Mouse (Mus musculus): ENCODE data around the gene Rfx8. TPM values are rescaled to one million over a fixed set of nuclear protein-coding genes. Genes with fewer than 3 reads are reported as not detected.
A peak's percentile ranks its signal among the peaks of the same experiment; 100 is the strongest.

Gene Rfx8
- polyA plus RNA-seq, 1 experiment, result not detected

GRCm38 (mm10) chr1:39714729-39715128 is 6.1 kb downstream of the Rfx8 start:
- H3K4me1 ChIP-seq (ENCODE audit: control insufficient read depth, insufficient read depth, insufficient read length, low read length), result peaks cover 38% of the 10 kb centered on the region

DNA sequence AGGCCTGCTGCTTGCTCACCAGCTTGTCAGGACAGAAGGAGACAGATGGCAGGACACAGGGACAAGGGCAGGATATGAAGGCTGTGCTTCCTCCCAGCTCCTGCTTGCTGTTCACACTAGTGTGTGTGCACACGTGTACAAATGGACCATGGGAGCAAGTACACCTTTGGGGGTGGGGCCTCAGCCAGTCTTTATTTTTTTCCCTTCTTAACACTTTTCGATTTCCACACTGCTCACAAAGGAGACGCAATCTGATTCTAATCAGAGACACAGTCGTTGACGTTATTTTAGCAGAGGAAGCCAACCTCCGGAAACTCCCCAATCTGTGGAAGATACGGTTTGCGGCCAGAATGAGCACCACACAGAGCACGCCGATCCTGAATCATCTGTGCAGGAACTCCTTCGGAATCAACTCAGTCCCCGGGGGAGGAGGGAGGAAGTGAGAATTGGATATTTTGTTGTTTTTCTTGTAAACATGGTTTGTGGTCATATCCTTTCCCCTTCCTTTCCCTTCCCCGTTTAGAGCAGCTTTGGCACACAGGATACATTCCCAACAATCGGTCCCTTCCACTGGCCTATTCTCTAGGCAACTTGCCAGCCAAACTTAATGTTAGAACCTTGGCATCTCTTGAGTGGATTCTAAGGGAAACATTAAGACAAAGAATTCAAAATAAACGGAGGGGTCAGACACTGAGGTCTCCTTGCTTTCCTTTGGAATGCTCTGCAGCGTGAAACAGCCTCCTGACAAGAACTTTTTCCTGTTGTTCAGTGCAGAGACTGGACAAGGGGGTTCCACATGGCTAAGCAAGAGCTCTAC is 6.7 kb downstream of the Rfx8 start:
- Histone ChIP-seq H3K4me1 (ENCODE audit: control insufficient read depth, insufficient read depth, insufficient read length, low read length) (peaks cover 34% of the 10 kb centered on the region), H3K27ac (replicated peaks; ENCODE audit: low read depth, low read length) (peak overlapping the region; percentile 90), H3K4me3 (ENCODE audit: insufficient read depth, low read depth, low read length) (no peak overlapping the region)

More at GRCm38 (mm10) chr1:39714729-39715128, 6.1 kb downstream of the Rfx8 start:
- H3K4me3 ChIP-seq (ENCODE audit: insufficient read depth, low read depth, low read length), result no peak overlapping the region
- H3K27ac ChIP-seq (replicated peaks; ENCODE audit: low read depth, low read length), result peak overlapping the region; percentile 90

- H3K4me3 ChIP-seq (ENCODE audit: insufficient read depth, low read depth, low read length), result no peak overlapping the region
- peaks cover 34% of the 10 kb centered on the region for H3K4me1 ChIP-seq (ENCODE audit: control insufficient read depth, insufficient read depth, insufficient read length, low read length)
- H3K27ac ChIP-seq (replicated peaks; ENCODE audit: low read depth, low read length), result peak overlapping the region; percentile 90
These were observed 7.5 kb downstream of the Rfx8 start for GRCm38 (mm10) chr1:39713300-39713699.

GRCm38 (mm10) chr1:39712261-39712660 is 8.5 kb downstream of the Rfx8 start:
- Histone ChIP-seq H3K4me1 (ENCODE audit: control insufficient read depth, insufficient read depth, insufficient read length, low read length) (peaks cover 34% of the 10 kb centered on the region), H3K4me3 (ENCODE audit: insufficient read depth, low read depth, low read length) (no peak overlapping the region), H3K27ac (replicated peaks; ENCODE audit: low read depth, low read length) (no peak overlapping the region; the same call in 1 of the 2 replicates)

DNA sequence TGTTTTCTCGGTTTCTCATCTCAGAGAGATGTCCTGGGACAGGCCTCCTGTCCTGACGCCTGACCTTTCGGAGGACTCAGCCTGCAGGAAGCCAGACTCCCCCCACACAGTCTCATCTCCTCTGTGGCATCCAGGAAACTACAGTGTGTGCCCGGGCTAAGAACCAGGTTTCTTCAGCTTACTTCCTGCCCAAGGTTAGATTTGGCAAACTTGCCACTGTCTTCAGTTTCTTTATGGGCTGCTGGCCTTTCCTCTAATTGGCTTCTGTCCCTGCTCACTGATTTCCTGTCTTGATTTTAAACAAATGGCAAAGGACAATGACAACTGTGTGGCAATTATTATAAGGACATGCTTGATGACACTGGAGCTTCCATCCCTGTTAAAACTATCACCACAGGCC is 10.2 kb downstream of the Rfx8 start:
- Histone ChIP-seq H3K4me1 (ENCODE audit: control insufficient read depth, insufficient read depth, insufficient read length, low read length) (peaks cover 34% of the 10 kb centered on the region), H3K4me3 (ENCODE audit: insufficient read depth, low read depth, low read length) (no peak overlapping the region), H3K27ac (replicated peaks; ENCODE audit: low read depth, low read length) (peak overlapping the region; percentile 70)

- H3K4me1 ChIP-seq (ENCODE audit: control insufficient read depth, insufficient read depth, insufficient read length, low read length), result peaks cover 34% of the 10 kb centered on the region
- no peak overlapping the region for H3K4me3 ChIP-seq (ENCODE audit: insufficient read depth, low read depth, low read length)
- peak overlapping the region; percentile 70; the same call in 1 of the 2 replicates for H3K27ac ChIP-seq (replicated peaks; ENCODE audit: low read depth, low read length)
These were observed 10.8 kb downstream of the Rfx8 start for GRCm38 (mm10) chr1:39710016-39710415.

GRCm38 (mm10) chr1:39708778-39709177 is 12.0 kb downstream of the Rfx8 start:
- Histone ChIP-seq H3K4me3 (ENCODE audit: insufficient read depth, low read depth, low read length) (no peak overlapping the region), H3K4me1 (ENCODE audit: control insufficient read depth, insufficient read depth, insufficient read length, low read length) (peaks cover 31% of the 10 kb centered on the region), H3K27ac (replicated peaks; ENCODE audit: low read depth, low read length) (no peak overlapping the region)

DNA sequence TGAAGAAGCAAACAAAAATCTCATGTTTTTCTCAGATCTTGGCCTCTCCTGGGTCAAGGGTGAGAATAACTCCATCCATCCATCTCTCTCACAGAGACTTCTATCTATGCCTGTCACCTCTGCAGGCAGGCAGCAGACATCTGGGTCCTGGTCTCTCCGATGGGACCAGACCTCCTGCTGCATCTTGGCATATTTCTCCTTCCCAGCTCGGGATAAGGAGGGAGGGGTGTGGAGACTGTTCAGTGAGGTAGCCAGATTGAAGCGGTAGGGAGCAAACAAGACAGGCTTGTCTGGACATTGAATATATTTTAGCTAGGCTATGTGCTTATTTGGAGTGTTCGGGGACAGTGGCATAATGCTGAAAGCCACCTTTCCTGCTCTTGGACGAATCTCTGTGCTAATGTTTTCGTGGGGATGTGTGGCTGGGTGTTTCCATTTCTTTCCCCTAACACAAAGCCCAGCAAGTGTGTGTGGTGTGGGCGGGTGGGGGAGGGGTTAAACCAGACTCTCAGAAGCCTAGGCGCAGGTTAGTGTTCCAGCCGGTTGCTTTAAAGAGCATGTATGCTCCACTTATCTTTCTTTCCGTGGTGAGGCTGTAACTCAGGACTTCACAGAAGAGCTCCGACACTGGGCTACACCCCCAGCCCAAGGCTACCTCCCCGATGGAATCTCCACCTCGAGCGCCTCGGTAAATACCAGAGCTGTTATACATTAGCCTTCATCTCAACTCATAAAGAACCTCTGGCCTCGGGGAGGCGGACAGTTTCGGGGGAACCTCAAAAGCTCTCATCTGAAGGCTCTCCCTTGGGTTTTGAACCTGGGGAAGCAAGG is 18.4 kb downstream of the Rfx8 start:
- H3K4me3 ChIP-seq (ENCODE audit: insufficient read depth, low read depth, low read length), result no peak overlapping the region
- H3K27ac ChIP-seq (replicated peaks; ENCODE audit: low read depth, low read length), result no peak overlapping the region
- H3K4me1 ChIP-seq (ENCODE audit: control insufficient read depth, insufficient read depth, insufficient read length, low read length), result peaks cover 14% of the 10 kb centered on the region

GRCm38 (mm10) chr1:39701274-39701602 is 19.6 kb downstream of the Rfx8 start:
- no peak overlapping the region for H3K27ac ChIP-seq (replicated peaks; ENCODE audit: low read depth, low read length)
- H3K4me1 ChIP-seq (ENCODE audit: control insufficient read depth, insufficient read depth, insufficient read length, low read length), result peaks cover 14% of the 10 kb centered on the region
- no peak overlapping the region for H3K4me3 ChIP-seq (ENCODE audit: insufficient read depth, low read depth, low read length)

- no peak overlapping the region for H3K4me3 ChIP-seq (ENCODE audit: insufficient read depth, low read depth, low read length)
- H3K4me1 ChIP-seq (ENCODE audit: control insufficient read depth, insufficient read depth, insufficient read length, low read length), result peaks cover 14% of the 10 kb centered on the region
- H3K27ac ChIP-seq (replicated peaks; ENCODE audit: low read depth, low read length), result no peak overlapping the region
These were observed 20.1 kb downstream of the Rfx8 start for GRCm38 (mm10) chr1:39700599-39701273.

DNA sequence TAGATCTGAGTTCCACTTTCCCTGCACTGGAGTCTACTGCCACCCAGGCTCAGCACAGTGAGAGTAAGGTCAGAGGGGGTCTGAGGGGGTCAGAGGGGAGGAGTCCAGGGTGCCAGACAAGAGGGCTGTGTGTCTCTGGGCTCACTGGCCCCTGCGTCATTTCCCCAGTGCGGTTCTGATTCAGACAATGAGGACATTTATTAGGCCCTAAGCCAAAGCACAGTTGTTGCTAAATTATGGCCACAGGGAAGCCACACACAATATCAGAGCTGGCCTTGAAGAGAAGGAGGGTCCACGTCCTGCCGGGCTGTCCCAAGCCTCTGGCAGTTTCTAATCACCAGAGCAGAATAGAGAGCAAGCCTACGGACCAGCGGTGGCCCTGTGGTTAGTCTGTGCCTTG is 22.3 kb downstream of the Rfx8 start:
- Histone ChIP-seq H3K4me3 (ENCODE audit: insufficient read depth, low read depth, low read length) (no peak overlapping the region), H3K4me1 (ENCODE audit: control insufficient read depth, insufficient read depth, insufficient read length, low read length) (peaks cover 14% of the 10 kb centered on the region), H3K27ac (replicated peaks; ENCODE audit: low read depth, low read length) (peak overlapping the region; percentile 24; the same call in 1 of the 2 replicates)

DNA sequence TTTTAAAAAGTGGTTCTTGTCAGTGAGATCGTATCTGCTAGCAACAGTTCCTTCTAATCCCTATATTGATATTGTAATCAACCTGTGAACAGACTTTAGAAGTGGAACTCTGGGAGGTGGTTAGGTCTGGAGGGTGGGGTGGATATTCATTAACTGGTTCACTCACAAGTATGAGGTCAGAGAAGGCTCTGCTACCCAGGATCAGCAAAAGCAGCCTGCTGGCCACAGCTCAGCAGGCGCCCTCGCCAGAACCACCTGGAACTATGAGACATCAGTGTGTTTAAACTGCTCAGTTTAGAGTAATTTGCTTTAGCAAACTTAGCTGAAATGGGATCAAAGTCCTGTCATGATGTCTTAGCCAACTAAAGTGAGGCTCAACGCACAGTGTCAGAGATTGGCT is 25.6 kb downstream of the Rfx8 start:
- no peak overlapping the region for H3K4me3 ChIP-seq (ENCODE audit: insufficient read depth, low read depth, low read length)
- no peak overlapping the region for H3K27ac ChIP-seq (replicated peaks; ENCODE audit: low read depth, low read length)
- peaks cover 13% of the 10 kb centered on the region for H3K4me1 ChIP-seq (ENCODE audit: control insufficient read depth, insufficient read depth, insufficient read length, low read length)

DNA sequence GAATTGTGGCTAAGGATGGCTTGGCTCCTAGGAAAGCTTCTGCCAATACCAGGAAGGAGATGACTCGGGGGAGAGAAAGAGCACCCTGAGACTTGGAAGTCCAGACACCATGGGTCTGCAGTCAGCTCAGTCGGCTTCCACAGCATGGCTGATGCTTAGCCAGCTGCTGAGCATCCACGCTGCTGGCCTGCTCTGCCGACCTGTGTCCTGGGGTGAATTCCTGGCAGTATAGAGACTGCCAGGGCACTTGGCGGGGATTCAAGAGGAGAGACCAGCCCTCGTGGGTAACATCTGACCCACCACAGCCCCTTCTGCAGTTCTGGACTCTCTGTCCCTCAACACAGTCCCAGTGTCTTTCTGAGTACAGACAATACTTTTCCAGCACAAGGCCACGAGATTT is 26.0 kb downstream of the Rfx8 start:
- Histone ChIP-seq H3K4me3 (ENCODE audit: insufficient read depth, low read depth, low read length) (no peak overlapping the region), H3K27ac (replicated peaks; ENCODE audit: low read depth, low read length) (no peak overlapping the region)

GRCm38 (mm10) chr1:39691974-39692373 is 28.8 kb downstream of the Rfx8 start:
- H3K4me1 ChIP-seq (ENCODE audit: control insufficient read depth, insufficient read depth, insufficient read length, low read length), result no peaks in the 10 kb centered on the region
- H3K4me3 ChIP-seq (ENCODE audit: insufficient read depth, low read depth, low read length), result no peak overlapping the region
- H3K27ac ChIP-seq (replicated peaks; ENCODE audit: low read depth, low read length), result no peak overlapping the region

More for the DNA sequence above, 26.0 kb downstream of the Rfx8 start:
- H3K4me1 ChIP-seq (ENCODE audit: control insufficient read depth, insufficient read depth, insufficient read length, low read length), result peaks cover 10% of the 10 kb centered on the region

DNA sequence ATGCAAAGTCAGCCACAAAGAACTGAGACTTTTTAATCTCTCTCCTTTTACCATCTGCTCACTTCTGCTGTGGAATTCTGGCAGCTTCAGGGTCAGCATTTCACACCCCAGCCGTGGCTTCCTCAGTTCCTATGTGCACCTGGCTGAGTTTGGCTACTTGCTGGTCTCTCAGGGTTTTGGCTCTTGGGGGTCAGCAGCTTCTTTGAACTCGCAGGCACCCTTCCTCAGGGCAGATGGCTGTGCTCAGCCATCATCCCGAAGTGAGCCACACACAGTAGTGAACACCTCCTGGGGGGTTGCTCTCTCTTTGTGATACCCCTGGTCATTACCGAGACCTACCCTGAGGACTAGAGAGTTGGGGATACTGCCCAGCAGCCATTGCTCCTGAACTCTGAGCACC is 29.7 kb downstream of the Rfx8 start:
- Histone ChIP-seq H3K4me3 (ENCODE audit: insufficient read depth, low read depth, low read length) (no peak overlapping the region), H3K27ac (replicated peaks; ENCODE audit: low read depth, low read length) (no peak overlapping the region), H3K4me1 (ENCODE audit: control insufficient read depth, insufficient read depth, insufficient read length, low read length) (no peaks in the 10 kb centered on the region)

All from brown adipose tissue, adult 24 weeks (tissue).